Mouse (Mus musculus) thymus, postnatal 14 days (tissue): ENCODE measurements around the gene Mpzl1.

Experiments used
- DNase-seq: peaks from one replicate; pipeline ENCODE4 v3.0.0; 2021

Mpzl1 gene

GRCm38 (mm10) chr1:165576005-165576404 is 58.3 kb downstream of the Mpzl1 start:
- no peak for DNase-seq

- no peak for DNase-seq
These were observed 66.9 kb downstream of the Mpzl1 start for GRCm38 (mm10) chr1:165567466-165567865.

DNA sequence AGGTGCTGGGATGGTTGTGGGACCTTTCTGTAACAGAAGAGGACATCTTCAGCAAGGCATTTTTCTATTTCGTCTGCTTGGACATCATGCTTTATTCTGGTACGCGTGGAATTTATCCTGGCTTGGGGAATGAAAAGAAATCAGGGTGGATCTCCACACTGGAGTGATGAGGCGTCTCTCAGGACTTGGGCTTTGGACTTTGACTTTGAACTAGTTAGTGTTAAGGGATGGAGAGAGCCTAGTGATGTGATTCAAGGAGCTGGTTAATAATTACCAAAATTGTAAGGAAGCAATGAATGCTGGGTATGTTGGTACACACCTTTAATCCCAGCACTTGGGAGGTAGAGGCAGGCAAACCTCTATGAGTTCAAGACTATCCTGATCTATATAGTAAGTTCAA is 69.1 kb downstream of the Mpzl1 start:
- no peak for DNase-seq

DNA sequence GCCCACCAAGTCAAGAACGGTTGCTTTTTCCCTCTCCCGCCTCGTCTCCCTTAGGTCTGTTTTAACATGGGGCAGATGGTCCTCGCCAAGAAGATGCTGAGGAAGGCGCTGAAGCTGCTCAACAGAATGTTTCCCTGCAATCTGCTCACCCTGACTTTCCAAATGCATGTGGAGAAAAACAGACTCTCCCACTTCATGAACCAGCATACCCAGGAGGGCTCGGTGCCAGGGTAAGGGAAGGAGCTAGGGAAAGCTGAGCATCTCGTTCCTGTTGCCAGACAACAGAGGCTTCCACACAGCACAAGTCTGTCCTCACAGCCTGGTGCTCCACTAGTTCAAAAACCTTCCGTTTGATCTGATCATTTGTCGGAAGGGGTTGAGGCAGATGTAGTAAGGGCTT is 75.3 kb downstream of the Mpzl1 start:
- no peak for DNase-seq

DNA sequence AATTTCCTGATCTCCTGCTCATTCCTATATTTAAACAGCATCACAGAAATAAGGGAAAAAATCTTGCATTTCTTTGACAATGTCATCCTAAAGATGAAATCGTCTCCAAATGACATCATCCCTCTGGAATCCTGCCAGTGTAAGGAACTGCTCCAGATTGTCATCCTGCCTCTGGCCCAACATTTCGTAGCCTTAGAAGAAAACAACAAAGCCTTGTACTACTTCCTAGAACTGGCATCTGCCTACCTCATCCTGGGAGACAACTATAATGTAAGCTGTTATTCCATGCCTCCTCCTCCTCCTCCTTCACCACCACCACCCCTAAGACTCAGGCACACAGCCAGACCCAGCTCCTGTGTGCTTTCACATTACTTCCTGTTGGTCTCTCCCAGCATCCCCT is 77.6 kb downstream of the Mpzl1 start:
- no peak for DNase-seq
